Mouse (Mus musculus) cortical plate, adult 2 months (tissue): Measurements from ENCODE around the gene Rhoh.

Experiments used
- CTCF ChIP-seq: fragments of 200-500 bp; IDR thresholded peaks from 2 replicates; pipeline ENCODE4 v1.5.1; 2011; ENCODE audit warnings: mild to moderate bottlenecking, control low read depth, low read length; ENCODE audit not compliant: insufficient read depth; ENCODE audit errors: extremely low read depth
- POLR2A ChIP-seq: fragments of 200-500 bp; IDR thresholded peaks from 2 replicates; pipeline ENCODE4 v1.6.1; 2011; ENCODE audit warnings: mild to moderate bottlenecking, low read length, control low read depth; ENCODE audit not compliant: insufficient read depth; ENCODE audit errors: extremely low read depth

DNA sequence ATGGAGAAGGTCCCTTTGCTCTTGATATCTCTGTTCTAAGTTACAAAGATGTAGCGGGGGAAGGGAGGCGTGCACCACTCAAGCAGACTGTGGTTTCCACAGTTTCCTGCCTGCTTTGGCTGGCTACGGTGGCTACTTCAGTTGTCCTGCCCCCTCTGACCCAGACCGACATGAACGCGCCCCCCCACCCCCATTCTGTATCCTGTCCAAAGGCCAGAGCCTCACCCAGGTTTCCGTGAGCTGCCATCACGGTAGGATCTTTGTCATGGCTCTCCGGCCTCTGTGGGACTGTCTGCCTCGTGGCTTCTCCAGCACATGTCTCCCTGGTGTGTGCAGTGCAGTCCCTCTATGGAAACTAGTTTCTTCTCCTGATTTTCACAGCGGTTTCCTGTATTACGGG is 58.3 kb downstream of the Rhoh start:
- TF ChIP-seq POLR2A (no peak), CTCF (no peak)
